Mouse (Mus musculus): Measurements from ENCODE around the gene Bcas1.

Gene Bcas1

DNA sequence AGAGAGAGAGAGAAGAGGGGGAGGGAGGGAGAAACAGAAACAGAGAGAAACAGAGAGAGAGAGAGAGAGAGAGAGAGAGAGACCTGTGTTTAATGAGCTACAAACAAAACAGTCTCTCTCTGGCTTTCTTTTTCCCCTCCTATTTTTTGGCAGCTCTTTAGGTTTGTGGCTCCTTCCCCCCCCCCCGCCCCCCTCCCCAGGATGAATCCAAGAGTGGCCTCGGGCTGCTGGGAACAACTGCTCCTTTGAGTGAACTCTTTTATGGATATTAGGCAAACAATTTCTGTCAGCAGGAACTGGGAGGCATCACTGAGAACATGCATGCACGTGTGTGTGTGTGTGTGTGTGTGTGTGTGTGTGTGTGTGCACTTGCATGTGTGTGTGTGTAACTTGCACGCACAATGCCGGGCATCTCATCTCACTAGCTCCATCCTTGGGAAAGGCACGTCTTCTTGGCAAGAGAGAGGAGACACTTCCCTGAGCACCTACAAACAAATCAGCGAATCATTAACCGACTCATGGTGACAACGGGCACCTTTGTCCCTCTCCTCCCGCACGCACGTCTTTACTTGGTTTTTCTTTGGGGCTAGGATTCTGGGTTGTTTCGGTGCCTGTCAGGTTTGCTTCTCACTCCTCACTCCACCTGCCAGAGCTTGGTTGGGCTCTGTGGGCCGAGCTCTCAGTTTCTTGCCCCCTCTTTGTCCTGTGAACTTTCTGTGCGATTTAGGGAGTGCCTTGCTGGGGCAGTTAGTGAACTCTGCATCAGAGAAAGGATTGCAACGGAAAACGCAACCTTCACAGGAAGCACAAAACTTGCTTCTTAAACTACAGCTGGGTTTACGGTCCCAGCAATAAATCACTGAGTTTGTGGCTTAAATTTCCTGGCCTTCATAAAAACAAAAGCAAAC lies 82.9 kb downstream of the Bcas1 start:
- peak; percentile 43 for DNase-seq

DNA sequence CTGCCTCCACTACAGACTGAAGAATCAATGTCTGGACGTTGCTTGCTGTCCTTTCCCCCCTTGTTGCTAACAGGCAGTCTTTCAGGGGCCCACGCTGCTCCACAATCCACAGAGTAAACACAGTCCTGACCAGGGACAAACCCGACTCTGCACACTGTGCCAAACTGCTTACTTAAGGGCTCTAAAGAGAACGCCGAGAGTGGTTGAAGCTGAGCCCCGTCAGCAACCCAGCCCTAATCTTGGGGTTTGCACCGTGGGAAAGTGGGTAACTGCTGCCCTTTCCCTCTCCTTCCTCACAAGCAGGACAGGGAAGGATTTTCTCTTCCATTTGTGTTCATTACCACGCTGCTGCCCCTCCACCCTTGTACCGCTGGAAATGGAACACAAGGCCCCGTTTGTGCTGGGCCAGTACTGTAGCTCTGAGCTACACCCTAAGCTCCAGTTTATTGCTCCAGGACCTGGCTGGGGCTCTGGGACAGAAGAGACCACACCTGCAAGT lies 83.8 kb downstream of the Bcas1 start:
- DNase-seq: no peak

DNA sequence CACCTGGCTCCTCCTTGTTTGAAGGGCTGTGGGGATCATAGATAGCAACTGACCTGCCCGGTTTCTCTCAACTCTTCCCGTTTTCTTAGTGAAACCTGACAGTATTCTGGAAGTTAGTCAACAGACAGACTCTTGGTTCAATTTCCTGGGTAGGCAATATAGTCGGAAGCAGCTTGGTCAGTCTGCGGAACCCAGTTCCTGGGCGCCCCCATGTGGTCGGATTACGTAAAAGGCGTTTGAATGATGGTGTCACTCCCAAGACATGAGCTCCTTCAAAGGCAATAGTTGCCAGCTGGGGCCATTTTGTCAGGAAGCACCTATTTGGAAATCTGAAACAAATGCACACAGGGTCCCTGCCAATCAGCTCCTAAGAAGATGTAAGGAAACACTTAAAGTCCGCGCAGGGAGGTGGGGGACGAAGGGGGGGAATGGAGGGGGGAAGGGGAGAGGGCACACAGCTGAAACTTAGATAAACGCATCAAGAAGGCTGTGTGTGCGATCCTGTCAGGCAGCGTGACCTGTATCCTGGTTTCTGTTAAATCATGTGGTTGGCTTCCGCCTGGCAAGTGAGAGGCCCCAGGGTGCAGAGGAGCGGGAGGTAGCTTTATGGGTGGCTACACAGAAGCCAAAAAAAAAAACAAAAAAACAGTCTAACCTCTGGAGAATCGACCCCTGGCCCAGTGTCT lies 84.4 kb downstream of the Bcas1 start:
- peak; percentile 81 for DNase-seq

DNA sequence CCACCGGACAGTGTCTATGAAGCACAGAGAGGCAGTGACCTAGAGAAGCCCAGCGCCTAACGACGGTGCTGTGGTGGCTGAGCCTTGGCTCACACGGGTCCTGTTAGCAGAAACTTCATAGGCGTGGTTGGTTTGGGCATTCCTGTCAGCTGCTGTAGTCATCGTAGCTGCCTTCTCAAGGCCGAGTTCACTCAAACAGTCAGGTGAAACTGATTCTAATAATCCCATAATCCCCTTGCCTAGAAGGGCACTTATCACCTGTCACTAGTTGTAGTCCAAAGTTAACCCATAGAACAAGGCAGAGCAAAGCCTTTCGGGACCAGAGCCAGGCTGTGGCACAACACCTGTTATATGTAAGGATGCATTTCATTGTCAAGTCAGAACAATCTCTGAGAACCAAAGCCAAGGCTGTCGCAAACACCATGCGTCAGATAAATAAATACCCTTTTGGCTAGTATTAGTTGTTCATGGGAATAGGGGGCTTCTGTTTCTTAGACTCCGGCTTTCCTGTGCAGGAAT lies 85.3 kb downstream of the Bcas1 start:
- no peak for DNase-seq

DNA sequence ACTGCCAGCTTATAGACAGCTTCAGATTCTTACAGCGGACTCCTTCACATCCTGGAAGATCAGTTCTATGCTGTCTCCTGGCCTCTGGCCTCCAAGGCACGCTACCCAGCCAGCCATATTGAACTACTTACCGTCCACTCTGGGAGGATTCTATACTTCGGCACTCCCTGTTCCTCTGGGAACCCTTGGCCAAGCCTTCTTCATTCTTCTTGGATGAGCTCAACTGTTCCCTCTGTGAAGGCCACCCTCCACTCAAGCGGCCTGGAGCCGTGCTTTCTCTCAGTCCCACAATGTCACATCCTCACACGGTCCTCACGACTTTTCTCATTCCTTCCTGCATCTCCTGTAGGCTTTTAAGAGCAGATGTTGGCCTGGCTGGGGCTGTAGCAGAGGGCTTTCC lies 86.5 kb downstream of the Bcas1 start:
- DNase-seq: no peak

DNA sequence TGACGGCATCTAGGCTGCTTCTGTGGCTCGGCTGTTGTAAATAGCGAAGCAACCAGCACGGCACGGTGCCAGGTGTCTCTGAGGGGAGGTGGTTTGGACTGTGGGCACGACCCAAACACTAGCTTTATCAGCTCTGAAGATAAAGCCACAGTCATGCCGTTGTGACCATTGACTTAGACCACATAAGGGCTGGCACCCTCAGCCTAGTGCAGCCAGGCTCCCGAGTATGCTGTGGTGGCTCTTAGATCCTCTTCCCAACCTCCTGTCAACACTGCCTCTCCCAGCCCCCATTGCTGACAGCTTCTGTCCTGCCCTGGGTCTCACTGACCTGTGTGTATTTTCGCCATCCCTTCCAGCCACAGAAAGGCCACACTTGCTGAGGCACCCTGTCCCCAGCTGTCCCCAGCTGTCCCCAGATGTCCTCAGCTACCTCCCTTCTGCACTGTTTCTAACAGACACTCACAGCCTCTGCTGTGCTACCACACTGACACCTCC lies 91.3 kb downstream of the Bcas1 start:
- no peak for DNase-seq

DNA sequence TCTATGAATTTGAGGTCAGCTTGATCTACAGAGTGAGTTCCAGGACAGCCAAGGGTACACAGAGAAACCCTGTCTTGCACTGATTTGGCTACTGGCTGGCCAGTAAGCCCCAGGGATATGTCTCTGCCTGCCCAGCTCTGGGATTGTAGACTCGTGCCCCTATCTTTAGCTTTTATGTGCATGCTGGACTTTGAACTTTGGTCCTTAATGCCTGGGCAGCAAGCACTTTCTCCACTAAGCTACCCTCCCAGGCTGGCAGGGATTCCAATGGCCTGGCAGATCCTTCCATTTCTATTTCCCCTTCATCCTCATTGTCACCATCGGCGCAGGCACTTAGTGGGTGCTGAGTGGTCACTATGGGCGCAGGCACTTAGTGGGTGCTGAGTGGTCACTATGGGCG lies 92.5 kb downstream of the Bcas1 start:
- no peak for DNase-seq

DNA sequence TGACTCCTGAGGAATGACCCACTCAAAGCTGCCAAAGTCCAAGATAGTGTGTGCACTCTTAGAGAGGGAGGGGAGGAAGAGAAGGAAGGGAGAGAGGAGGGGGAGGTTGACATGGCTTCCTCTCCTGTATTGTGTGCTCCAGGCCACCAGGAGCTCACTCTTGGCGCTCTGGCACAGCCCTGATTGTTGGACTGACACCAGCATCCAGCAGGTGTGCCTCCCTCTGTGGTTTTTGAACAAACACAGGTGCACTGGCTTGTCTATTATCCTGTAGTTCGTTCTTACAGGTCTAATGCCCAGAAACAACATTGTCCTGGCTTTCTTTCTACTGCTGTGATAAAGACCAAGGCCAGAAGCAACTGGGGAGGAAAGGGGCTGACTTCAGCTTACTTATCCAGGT lies 95.8 kb downstream of the Bcas1 start:
- DNase-seq: no peak

DNA sequence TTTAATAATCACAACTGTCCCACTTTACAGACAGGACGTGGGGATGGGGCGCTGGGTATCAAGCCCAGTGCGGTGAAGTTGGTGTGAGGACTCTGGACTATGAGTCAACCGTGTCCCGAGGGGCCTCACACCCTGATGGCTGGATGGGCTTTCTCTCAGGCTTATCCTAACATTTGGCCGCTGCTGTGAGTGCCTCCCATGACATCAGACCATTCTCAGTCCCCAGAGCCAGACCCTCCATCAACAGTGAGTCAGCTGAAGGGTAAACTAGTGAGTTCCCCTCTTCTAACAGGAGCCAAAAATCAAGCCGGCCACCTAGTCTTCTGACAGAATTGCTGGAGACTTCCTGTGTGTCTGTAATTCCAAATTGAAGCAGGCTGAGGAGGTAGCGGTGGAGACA lies 97.2 kb downstream of the Bcas1 start:
- DNase-seq: no peak

DNA sequence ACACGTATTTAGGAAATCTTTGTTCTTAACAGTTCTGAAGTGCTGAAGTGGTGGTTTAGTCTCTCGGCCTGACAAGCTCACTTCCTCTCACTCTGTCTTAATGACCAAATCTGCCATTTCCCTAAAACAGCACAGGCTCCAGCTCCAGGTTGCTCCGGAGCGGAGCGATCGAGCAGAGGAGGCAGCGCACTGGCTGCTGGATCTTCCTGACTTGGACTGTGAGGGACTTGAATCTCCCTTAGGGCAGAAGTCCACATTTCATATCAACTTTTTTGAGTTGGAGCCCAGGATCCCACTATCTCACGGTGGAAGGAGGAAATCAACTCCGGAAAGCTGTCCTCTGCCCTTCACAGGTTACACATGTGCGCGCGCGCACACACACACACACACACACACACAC lies 97.7 kb downstream of the Bcas1 start:
- DNase-seq: no peak

DNA sequence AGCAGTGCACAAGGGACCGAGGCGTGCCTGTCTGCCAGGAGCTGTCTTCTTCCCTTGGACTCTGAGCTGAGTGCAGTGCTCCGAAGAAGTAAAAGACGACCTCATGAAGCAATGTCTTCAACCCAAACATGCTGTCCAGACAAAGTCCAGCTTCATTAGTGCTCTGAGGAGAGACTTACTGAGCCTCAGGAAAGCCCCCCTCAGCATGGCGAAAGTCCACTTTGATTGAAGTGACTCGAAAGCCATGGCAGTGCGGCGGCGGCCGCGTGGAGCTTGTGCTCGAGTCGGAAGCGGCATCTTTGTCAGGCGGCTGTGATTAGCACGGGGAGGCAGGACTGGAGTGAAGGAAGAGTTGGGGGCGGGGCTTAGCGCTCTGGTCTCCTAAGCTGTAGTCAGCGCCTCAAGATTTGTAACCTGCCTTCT lies 103.7 kb downstream of the Bcas1 start:
- peak; percentile 82 for DNase-seq

DNA sequence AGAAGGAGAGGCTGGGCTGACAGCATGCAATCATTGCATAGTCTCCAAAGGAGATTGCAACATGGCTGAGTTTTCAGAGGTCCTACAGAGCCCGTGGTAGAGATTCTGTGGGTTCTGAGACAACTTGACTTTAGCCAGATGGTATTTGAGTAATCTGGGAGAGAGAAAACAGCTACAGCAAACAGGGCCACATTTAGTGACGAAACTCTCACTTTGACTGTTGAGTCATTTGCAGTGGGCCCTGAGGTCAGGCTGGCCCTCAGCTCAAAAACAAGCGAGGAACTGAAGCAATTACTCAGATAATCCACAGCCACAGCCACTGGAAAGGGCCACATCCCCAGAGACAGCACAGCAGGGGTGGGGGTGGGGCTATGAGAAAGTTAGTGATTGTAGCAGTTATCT lies 105.6 kb downstream of the Bcas1 start:
- no peak for DNase-seq

DNA sequence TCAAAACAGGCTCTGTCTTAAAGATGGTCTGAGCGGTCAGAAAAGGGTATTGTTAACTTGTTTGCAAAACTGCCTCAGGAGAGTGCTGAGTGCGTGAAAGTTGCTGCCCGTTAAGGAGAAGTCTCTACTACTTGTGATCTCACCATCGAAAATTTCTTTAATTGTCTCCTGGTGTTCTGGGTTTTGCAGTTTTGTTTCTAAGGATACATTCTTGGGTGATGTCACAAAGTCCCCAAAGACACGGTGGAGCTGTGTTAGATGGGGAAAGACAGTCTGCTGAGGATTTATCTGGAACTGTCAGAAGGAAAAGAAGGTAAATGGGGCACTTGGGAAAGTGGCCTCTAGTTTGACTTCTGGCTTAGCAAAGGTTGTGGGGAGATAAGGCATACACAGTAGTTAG lies 106.1 kb downstream of the Bcas1 start:
- DNase-seq: no peak

DNA sequence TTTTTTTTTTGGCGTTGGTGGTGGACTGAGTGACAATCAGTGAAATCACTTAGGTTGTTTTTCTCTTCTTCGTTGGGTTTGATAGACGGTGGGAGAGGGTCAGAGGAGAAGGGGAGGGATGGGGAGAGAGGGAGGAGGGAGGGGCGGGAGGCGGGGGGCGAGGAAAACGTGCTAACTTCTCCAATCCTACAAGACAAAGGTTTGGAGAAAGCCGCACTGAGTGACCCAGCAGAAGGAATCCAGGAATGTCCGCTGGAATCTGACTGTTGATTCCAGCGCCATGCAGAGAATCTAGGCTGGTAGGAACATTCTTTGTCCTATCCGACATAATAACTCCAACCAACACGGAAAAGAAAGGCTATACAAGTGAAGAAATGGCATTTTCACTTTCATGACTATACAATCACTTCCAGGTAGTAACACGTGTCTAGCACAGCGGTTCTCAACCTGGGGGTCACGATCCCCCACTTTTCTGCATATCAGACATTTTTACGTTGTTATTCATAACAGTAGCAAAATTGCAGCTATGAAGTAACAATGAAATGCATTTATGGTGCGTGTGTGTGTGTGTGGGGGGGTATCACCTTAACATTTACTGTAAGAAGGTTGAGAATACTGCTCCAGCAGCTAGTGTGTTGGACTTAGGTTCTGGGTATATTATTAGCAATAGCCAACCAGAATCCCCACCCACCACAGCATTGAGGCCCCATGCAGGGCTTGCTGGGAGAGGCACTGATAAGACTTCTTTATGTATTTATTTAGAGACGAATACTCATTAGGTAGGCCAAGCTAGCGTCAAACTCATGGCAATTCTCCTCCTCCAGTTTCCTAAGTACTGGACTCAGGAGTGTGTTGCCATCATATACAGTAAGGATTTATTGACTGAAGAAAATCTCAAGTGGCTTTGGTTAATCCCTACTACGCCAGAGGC lies 107.8 kb downstream of the Bcas1 start:
- no peak for DNase-seq

DNA sequence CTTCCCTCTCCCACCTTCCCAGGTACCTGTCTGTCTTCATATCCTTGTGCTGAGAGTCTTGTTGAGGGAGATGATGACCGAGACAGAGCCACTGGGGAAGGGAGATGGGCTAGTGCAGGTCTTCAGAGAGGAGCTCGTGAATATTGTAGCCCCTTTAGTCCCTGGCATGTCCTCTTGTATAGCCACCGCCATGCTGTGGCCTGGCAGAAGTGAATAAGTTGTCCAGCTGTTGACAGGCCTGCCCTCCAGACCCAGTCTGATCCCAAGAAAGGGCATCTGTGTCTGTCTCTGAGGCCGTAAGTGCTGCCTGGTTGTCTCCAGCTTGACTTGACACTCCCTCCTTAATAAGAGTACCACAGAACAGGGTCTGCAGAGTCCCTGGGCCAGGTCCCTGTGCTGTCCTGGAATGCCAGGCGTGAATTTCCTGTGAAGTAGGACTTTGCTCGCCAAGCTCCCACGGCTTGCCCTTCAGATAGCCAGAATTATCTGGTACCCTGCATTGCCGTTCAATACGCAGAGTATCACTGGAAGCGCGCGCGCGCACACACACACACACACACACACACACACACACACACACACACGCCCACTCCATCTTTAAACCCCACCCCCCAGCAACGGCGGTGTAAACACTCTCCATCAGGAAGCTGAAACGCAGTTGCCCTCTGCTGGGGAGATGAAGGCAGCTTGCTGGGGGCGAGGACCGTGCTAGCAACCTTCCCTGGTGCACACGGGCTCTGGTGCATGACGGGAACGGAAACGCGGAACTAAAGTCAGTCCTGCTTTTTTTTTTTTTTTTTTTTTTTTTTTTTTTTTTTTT lies 108.7 kb downstream of the Bcas1 start:
- DNase-seq: peak; percentile 95

DNA sequence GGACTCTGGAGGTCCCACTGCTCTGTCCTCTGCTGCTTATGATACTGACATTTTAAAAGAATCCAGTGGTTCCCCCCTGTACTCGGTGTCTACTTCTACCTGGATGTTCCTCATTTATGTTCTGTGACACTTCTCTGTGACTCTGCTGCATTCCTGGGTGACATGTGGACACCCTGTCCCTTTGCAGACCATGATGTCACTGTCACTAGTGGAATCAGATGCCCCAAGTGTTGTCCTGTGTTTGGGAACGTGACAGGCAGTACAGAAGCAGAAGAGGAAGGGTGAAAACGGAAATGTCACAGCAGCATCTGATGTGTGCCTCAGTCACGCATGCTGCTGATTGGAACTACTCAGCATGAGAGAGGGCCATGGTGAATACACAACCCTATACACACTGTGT lies 110.9 kb downstream of the Bcas1 start:
- no peak for DNase-seq

DNA sequence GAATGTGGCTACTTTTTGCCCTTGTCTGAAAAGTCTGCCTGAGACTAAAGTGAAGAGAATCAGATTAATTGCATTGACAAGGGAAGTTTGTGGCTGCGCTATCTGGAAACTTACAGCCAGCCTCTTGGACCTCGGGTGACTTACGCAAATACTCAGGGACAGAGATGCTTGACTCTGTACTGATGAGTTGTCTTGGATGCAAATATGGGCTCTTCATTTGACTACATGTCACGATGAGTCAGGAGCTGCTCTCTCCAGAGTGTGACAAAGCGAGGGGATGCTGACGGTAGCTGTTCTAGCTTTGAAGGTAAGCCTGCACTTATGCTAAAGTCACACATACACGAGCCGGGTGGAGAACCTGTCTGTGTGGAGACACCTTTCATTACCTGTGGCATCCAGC lies 111.3 kb downstream of the Bcas1 start:
- DNase-seq: no peak

DNA sequence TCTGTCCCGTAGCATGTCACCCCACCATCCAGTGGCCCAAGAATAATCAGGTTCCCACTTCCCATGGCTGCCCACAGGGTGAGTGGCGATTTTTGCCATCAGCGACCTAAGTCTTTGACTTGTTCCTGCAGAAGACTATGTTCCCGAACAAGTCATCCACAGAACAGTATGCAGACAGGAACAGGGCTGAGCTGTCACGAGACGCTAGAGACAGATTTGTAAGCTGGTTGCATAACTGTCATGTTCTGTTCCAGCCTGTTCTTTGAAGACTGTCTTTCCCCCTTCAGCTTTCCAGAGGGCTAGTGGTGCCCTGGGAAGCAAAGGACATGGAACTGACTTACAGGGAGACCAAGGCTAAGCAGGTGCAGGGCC lies 116.7 kb downstream of the Bcas1 start:
- DNase-seq: no peak

DNA sequence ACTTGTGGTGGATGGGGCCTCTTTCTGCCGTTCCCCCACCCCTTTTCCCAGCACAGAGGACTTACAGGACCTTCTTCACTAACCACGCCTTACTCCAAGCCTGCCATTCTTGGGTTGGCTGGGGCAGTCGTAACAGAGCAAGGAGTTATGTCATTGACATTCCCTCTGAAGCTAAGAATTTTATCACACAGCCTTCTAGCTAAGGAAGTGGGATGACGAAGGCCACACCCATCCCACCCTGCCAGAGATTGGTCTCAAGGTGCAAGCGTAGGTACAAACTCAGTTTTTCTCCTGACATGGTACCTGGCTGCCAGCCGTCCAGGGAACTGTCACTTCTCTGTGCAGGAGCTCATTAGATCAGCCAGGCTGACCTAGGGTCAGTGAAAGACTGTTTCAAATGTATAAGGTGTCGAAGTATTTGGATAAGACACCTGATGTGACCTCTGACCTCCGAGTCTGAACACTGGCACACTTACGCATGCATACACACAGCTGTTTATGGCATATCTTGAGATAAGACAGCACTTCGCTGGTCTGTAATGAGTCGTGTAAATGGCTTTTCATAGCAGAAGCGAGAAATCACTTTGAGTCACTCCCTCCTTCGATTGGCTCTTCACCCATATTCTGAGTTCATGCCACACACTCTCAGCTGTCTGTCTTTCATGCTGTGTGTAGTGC lies 117.2 kb downstream of the Bcas1 start:
- DNase-seq: no peak

DNA sequence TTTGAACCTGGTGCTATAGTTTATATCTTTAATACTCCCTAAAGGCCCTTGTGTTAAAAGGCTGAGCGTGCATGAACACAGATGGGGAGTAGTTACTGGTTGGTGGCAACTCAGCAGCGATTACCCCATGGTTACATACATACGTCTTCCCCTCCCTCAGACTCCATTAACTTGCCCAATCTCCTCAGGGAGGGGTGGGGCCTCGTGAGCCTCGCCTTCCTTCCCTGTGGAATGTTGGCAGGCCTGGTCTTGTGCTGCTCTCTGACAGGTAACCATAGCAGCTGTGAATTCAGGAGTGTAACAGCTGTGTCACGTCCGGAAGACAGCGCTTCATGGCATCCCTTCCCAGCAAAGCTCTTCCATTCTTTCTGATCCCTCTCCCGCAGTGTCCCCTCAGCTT lies 118.7 kb downstream of the Bcas1 start:
- no peak for DNase-seq

Measured in retina, postnatal 1 day (tissue).